Mouse (Mus musculus): ENCODE data around the gene Olfr484.
"Not testable (repeated sequence)": the region's sequence is repeated elsewhere in the genome, so short reads cannot be mapped to it uniquely, and the experiment has no call there.

The Olfr484 gene

DNA sequence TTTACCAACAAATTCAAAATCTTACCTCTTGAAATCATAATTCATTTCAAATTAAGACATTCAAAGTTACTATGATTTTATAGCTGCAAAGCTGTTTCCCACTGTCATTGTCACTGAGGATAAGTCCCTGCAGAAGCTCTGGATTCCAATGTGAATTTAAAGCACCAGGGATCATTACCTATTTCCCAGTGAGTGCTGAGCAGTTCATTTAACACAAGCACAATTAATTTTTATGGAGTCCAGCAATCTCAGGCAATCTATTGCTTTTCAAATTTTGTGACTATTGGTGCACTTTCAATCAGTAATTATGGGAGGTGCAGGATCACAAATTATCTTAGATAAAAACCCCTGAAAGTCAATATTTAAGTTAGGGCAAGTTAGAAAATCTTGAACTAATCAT is at the start of gene Olfr484:
Olfr484 (minus strand) TSS at position 101 of the 400 bp plus-strand sequence.
- no peak for DNase-seq

DNA sequence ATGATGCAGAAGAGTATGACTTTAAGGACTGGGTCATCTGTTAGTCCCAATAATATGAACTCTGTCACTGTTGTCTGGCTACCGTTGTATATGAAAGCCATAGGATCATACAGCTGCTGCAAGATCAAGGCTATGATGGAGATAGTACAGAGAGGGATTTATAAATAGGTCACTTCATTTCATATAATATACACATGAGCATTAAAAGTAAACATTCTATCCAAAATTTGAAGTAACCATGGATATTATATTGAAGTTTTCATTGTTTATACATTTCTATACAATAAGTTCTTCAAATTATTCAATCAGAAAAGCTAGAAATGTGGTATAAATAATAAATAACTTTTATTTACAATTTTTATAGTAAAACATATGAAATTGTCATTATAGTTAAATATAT is 45.4 kb upstream of the Olfr484 start, which contains the start of gene Olfr486:
Olfr486 (minus strand) TSS at position 101 of the 400 bp plus-strand sequence.
- not testable (repeated sequence) for DNase-seq

DNA sequence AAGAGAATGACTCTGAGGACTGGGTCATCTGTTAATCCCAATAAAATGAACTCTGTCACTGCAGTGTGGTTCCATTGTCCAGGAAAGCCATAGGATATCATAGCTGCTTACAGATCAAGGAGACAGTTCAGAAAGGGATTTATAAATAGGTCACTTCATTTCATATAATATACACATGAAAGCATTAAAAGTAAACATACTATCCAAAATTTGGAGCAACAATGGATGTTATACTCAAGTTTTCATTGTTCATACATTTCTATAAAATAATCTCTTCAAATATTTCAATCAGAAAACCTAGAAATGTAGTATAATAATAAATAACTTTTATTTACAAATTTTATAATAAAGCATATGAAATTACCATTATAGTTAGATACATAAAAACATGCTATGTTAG is 32.5 kb upstream of the Olfr484 start, which contains the start of gene Olfr485:
Olfr485 (minus strand) TSS at position 101 of the 400 bp plus-strand sequence.
- no peak for DNase-seq

DNA sequence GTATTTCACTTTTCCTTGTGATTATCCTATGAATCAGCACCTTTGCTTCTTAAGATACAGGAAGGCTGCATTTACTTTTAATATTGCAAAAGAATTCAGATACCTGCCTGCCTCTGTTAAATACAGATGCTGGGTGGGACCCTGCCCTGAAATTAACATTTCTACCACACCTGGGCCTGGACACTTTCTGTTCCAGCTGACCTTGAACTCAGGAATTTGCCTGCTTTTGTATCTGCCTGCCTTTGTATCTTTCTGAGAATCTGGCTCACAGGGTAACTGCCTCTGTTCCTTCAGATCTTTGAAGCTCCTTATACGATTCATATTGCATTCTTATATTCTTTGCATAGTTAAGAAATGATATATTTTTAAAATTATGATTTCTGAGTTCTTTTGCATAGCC is 5.8 kb downstream of the Olfr484 start:
- no peak for DNase-seq

DNA sequence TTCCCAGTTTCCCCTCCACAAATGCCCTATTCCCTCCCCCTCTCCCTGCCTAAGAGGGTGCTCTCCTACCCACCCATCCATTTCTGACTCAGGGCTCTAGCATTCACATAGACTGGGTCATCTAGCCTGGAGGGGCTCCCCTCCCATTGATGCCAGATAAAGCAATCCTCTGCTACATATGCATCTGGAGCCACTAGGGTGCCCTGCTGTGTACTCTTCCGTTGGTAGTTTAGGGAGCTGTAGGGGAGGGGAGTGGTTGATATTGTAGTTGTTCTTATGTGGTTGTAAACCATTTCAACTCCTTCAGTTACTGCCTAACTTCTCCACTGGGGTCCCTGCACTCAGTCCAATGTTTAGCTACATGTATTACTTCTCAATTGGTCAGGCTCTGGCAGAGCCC is 6.6 kb downstream of the Olfr484 start:
- no peak for DNase-seq

DNA sequence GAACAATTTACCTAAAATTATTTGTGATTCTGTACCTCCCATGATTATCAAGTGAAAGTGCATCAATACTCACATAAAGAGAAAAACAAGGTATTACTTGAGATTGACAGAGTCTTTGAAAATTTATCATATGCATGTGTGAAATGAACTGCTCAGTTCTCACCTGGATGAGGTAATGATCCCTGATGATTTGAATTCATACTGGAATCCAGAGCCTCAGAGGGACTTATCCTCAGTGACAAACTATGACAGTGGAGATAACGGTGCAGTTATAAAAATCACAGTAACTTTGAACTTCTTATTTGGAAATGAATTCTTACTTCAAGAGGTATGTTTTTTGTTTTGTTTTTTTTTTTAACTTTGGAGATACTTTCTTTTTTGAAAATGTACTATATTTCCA is 26.7 kb downstream of the Olfr484 start, which contains the start of gene Olfr483:
Olfr483 (plus strand) TSS at position 301 of the 400 bp plus-strand sequence.
- no peak for DNase-seq

DNA sequence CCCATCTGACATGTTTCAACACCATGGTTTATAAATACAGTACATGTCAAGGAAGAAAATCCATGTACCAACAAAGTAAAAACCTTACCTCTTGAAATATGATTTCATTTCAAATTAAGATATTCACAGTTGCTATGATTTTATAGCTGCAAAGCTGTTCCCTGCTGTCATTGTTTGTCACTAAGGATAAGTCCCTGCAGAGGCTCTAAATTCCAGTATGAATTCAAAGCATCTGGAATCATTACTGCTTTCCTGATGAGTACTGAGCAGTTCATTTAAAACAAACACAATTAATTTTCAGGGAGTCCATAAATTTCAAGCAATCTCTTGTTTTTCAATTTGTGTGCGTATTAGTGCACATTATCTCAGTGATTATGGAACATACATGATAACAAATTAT is 29.8 kb downstream of the Olfr484 start, which contains the start of gene Olfr482:
Olfr482 (minus strand) TSS at position 101 of the 400 bp plus-strand sequence.
- no peak for DNase-seq

DNA sequence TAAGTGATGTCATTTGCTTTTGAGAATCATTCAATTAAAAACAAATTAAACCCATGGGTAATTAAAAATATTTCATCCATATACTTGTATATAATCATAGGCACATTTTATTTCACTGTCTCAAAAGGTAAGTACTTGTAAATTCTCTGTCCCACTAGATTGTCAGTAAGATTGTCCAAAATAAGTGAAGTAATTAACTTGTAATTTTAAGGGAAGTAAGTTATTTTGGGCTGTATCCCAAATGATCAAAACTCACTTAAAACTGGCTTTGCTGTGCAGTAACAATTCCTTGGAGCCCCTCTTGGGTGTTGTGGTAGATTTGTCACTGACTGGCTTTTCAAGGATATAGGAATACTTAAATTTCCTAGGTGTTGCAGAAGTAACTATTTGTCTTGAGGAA is 47.7 kb downstream of the Olfr484 start, which contains the start of gene Olfr481:
Olfr481 (plus strand) TSS at position 301 of the 400 bp plus-strand sequence.
- DNase-seq = no peak

All from cerebellum, postnatal 14 days (tissue).